8 mouse cellular contexts compared by ENCODE assay signal in the genomic region with DNA sequence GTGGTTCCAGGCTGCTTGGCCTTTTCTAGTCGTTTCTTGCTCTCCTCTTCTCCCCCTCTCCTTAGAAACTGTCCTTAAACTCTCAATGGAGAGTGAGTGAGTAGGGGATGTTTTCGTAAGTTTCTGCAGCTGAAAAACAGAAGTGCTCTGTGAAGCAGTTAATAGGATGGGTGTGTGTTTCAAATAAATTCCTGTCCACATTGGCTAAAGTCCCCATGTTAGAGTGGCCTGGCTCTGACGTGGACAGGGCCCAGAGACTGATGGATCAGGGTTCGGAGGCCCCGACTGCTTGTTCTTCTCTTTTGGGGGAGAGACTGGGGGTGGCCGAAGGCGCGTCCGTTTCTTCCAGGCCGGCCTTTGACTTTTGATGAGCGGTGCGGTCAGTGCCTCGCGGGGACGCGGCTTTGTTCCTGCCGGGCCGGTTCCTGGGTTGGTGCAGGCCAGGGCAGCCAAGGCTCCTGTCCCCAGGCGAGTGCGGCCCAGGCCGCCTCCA.
DNase-seq lines count a peak whose midpoint lies in the region; ATAC-seq and TF ChIP-seq lines count a peak whose summit lies in the region.

No protein-coding gene starts in this region.

- H3K9me3 ChIP-seq in erythroblast, embryonic 14.5 days (ENCODE audit: control insufficient read depth, low read length), result no peaks in the 10 kb centered on the region
- H3K9me3 ChIP-seq in forebrain, embryonic 13.5 days (replicated peaks), result no peaks in the 10 kb centered on the region
- no peaks in the 10 kb centered on the region for H3K9me3 ChIP-seq in limb, embryonic 14.5 days (ENCODE audit: control insufficient read depth, low read length)
- no peaks in the 10 kb centered on the region for H3K9me3 ChIP-seq in neural tube, embryonic 15.5 days (replicated peaks)

- peak overlapping the region; percentile 98 for H3K4me2 ChIP-seq in forebrain, embryonic 13.5 days
- peak overlapping the region; percentile 92 for H3K4me2 ChIP-seq in limb, embryonic 14.5 days (replicated peaks; ENCODE audit: low read depth, low read length, severe bottlenecking)
- H3K4me2 ChIP-seq in neural tube, embryonic 15.5 days, result peak overlapping the region; percentile 77

- no peaks in the 10 kb centered on the region for H3K4me1 ChIP-seq in erythroblast, embryonic 14.5 days (ENCODE audit: control insufficient read depth)
- peaks cover 88% of the 10 kb centered on the region for H3K4me1 ChIP-seq in forebrain, embryonic 13.5 days
- peaks cover 79% of the 10 kb centered on the region for H3K4me1 ChIP-seq in limb, embryonic 14.5 days (ENCODE audit: control insufficient read depth, insufficient read depth, low read length)
- peaks cover 86% of the 10 kb centered on the region for H3K4me1 ChIP-seq in neural tube, embryonic 15.5 days

- peaks cover 59% of the 10 kb centered on the region for H3K27me3 ChIP-seq in erythroblast, embryonic 14.5 days (ENCODE audit: control insufficient read depth)
- H3K27me3 ChIP-seq in forebrain, embryonic 13.5 days, result peaks cover 73% of the 10 kb centered on the region
- H3K27me3 ChIP-seq in limb, embryonic 14.5 days (ENCODE audit: control insufficient read depth, insufficient read depth, low read length), result no peaks in the 10 kb centered on the region
- H3K27me3 ChIP-seq in neural tube, embryonic 15.5 days (replicated peaks), result 0 out of 2 replicates have a peak, but pooled peaks cover 5% of the 10 kb centered on the region

- H3K36me3 ChIP-seq in erythroblast, embryonic 14.5 days (ENCODE audit: control insufficient read depth), result no peaks in the 10 kb centered on the region
- H3K36me3 ChIP-seq in forebrain, embryonic 13.5 days (ENCODE audit: poor library complexity, severe bottlenecking), result no peaks in the 10 kb centered on the region
- H3K36me3 ChIP-seq in limb, embryonic 14.5 days (ENCODE audit: control insufficient read depth, insufficient read depth, low read length), result no peaks in the 10 kb centered on the region
- no peaks in the 10 kb centered on the region for H3K36me3 ChIP-seq in neural tube, embryonic 15.5 days

- 2% methylated on average over 21 of the region's 21 CpGs for WGBS in forebrain, embryonic 13.5 days
- WGBS in limb, embryonic 14.5 days, result under 1% methylated on average over 20 of the region's 21 CpGs
- 2% methylated on average over 21 of the region's 21 CpGs for WGBS in neural tube, embryonic 15.5 days

- peak overlapping the region; percentile 90 for H3K27ac ChIP-seq in forebrain, embryonic 13.5 days
- H3K27ac ChIP-seq in limb, embryonic 14.5 days (replicated peaks; ENCODE audit: low read depth, low read length), result peak overlapping the region; percentile 97
- H3K27ac ChIP-seq in neural tube, embryonic 15.5 days (replicated peaks), result peak overlapping the region; percentile 86

- ATAC-seq in erythroblast, adult 5-6 weeks (replicated peaks; ENCODE audit: low FRiP score, poor library complexity, severe bottlenecking), result no peak
- ATAC-seq in forebrain, embryonic 13.5 days, result peak; percentile 12; the same call in 1 of the 2 replicates
- ATAC-seq in limb, embryonic 14.5 days (ENCODE audit: low FRiP score, low read depth), result no peak
- ATAC-seq in neural tube, embryonic 15.5 days (ENCODE audit: low FRiP score), result no peak

- no peak for TF ChIP-seq POLR2A in limb, embryonic 14.5 days (IDR thresholded peaks at IDR 0.05; ENCODE audit: borderline replicate concordance, extremely low read depth, insufficient read depth, insufficient read length)

- peak; percentile 54 for DNase-seq in 416B (ENCODE audit: low read depth)
- DNase-seq in limb, embryonic 14.5 days (ENCODE audit: low spot score), result no peak
- DNase-seq in adrenal gland, postnatal 36 days, result no peak
- DNase-seq in kidney, postnatal 14 days, result no peak

- peak overlapping the region; percentile 42 for H3K4me3 ChIP-seq in erythroblast, embryonic 14.5 days (replicated peaks)
- H3K4me3 ChIP-seq in forebrain, embryonic 13.5 days, result peak overlapping the region; percentile 71
- peak overlapping the region; percentile 80 for H3K4me3 ChIP-seq in limb, embryonic 14.5 days (replicated peaks; ENCODE audit: low read length)
- peak overlapping the region; percentile 57 for H3K4me3 ChIP-seq in neural tube, embryonic 15.5 days (replicated peaks)

- peak overlapping the region; percentile 88 for H3K9ac ChIP-seq in forebrain, embryonic 13.5 days
- H3K9ac ChIP-seq in limb, embryonic 14.5 days (ENCODE audit: low read depth, low read length, severe bottlenecking), result peak overlapping the region; percentile 94
- peak overlapping the region; percentile 82 for H3K9ac ChIP-seq in neural tube, embryonic 15.5 days (replicated peaks)
